Mouse (Mus musculus): ENCODE measurements around the gene Atf4. TPM values are rescaled to one million over a fixed set of nuclear protein-coding genes. Genes with fewer than 3 reads are reported as not detected.
A peak's percentile ranks its signal among the peaks of the same experiment; 100 is the strongest.

Gene Atf4
- polyA plus RNA-seq, 1 experiment from 2014 or later: 111 TPM

DNA sequence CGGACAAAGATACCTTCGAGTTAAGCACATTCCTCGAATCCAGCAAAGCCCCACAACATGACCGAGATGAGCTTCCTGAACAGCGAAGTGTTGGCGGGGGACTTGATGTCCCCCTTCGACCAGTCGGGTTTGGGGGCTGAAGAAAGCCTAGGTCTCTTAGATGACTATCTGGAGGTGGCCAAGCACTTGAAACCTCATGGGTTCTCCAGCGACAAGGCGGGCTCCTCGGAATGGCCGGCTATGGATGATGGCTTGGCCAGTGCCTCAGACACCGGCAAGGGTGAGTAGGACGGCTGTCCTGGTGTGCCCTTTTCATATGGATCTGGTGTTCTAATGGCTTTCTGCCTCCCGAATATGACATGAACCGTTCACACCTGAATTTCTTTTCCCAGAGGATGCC is 1.3 kb downstream of the Atf4 start:
- H3K4me3 ChIP-seq: peak overlapping the region; percentile 100
- peaks cover 55% of the 10 kb centered on the region for H3K4me1 ChIP-seq (replicated peaks)
- H3K27me3 ChIP-seq (ENCODE audit: insufficient read depth, poor library complexity, severe bottlenecking): no peaks in the 10 kb centered on the region
- peaks cover 68% of the 10 kb centered on the region for H3K36me3 ChIP-seq
- 14% methylated on average over 16 of the region's 16 CpGs for WGBS
- peak overlapping the region; percentile 100 for H3K27ac ChIP-seq
- no peaks in the 10 kb centered on the region for H3K9me3 ChIP-seq
- DNase-seq (ENCODE audit: low spot score): no peak

DNA sequence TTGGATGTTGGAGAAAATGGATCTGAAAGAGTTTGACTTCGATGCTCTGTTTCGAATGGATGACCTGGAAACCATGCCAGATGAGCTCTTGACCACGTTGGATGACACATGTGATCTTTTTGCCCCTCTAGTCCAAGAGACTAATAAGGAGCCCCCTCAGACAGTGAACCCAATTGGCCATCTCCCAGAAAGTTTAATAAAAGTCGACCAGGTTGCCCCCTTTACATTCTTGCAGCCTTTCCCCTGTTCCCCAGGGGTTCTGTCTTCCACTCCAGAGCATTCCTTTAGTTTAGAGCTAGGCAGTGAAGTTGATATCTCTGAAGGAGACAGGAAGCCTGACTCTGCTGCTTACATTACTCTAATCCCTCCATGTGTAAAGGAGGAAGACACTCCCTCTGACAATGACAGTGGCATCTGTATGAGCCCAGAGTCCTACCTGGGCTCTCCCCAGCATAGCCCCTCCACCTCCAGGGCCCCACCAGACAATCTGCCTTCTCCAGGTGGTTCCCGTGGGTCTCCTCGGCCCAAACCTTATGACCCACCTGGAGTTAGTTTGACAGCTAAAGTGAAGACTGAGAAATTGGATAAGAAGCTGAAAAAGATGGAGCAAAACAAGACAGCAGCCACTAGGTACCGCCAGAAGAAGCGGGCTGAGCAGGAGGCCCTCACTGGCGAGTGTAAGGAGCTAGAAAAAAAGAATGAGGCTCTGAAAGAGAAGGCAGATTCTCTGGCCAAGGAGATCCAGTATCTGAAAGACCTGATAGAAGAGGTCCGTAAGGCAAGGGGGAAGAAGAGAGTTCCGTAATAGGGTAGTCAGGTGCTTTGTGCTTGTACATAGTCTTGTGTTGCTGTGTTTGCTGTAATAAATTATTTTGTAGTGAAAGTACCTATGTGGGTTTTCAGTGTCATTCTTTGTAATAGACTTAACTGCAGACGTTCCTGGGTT is 1.9 kb downstream of the Atf4 start:
- Histone ChIP-seq H3K27me3 (ENCODE audit: insufficient read depth, poor library complexity, severe bottlenecking) (no peaks in the 10 kb centered on the region), H3K27ac (peak overlapping the region; percentile 100), H3K4me1 (replicated peaks) (peaks cover 55% of the 10 kb centered on the region), H3K4me3 (peak overlapping the region; percentile 100), H3K9me3 (no peaks in the 10 kb centered on the region), H3K36me3 (peaks cover 62% of the 10 kb centered on the region)
- no peak for DNase-seq (ENCODE audit: low spot score)
- WGBS: 69% methylated on average over 12 of the region's 12 CpGs

GRCm38 (mm10) chr15:80257602-80258239 is 2.7 kb downstream of the Atf4 start:
- H3K4me3 ChIP-seq: peak overlapping the region; percentile 16
- H3K4me1 ChIP-seq (replicated peaks): peaks cover 61% of the 10 kb centered on the region
- peaks cover 63% of the 10 kb centered on the region for H3K36me3 ChIP-seq
- 45% methylated on average over 4 of the region's 4 CpGs for WGBS
- peak overlapping the region; percentile 51 for H3K27ac ChIP-seq
- no peaks in the 10 kb centered on the region for H3K9me3 ChIP-seq
- no peaks in the 10 kb centered on the region for H3K27me3 ChIP-seq (ENCODE audit: insufficient read depth, poor library complexity, severe bottlenecking)
- no peak for DNase-seq (ENCODE audit: low spot score)

- 71% methylated on average over 11 of the region's 11 CpGs for WGBS
- Histone ChIP-seq H3K9me3 (no peaks in the 10 kb centered on the region), H3K27me3 (ENCODE audit: insufficient read depth, poor library complexity, severe bottlenecking) (no peaks in the 10 kb centered on the region), H3K4me3 (peak overlapping the region; percentile 16), H3K27ac (peak overlapping the region; percentile 51; the same call in 1 of the 2 replicates), H3K36me3 (peaks cover 61% of the 10 kb centered on the region), H3K4me1 (replicated peaks) (peaks cover 68% of the 10 kb centered on the region)
- peak; percentile 22 for DNase-seq (ENCODE audit: low spot score)
These were observed 3.5 kb downstream of the Atf4 start for GRCm38 (mm10) chr15:80258240-80259170.

DNA sequence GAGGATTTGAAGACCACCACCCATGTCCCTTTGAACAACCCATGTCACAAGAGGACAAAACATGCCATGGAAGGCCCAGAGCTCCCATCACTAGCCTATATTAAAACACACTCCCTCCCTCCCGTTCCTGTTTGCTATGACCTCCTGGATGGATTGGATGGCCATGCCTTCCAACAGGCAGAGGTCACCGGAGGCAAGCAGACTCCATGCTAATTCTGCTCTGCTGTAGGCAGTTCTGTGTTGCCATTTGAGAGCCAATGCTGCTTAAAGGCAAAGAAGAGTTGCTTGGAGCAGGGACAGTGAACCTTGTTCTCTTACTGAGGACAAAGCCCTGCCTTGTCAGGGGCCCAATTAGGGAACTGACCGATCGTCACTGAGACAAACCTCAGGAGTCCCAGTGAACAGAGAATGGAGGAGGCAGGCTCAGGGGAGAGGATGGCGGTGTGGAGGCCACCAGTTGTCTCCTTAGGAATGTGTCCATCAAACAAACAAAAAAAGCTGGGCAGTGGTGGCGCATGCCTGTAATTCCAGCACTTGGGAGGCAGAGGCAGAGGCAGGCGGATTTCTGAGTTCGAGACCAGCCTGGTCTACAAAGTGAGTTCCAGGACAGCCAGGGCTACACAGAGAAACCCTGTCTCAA is 4.5 kb downstream of the Atf4 start:
- no peak overlapping the region for H3K27ac ChIP-seq
- no peaks in the 10 kb centered on the region for H3K27me3 ChIP-seq (ENCODE audit: insufficient read depth, poor library complexity, severe bottlenecking)
- DNase-seq (ENCODE audit: low spot score): no peak
- 67% methylated on average over 8 of the region's 8 CpGs for WGBS
- no peak overlapping the region for H3K4me3 ChIP-seq
- H3K36me3 ChIP-seq: peaks cover 61% of the 10 kb centered on the region
- H3K4me1 ChIP-seq (replicated peaks): peaks cover 65% of the 10 kb centered on the region
- no peaks in the 10 kb centered on the region for H3K9me3 ChIP-seq

- no peak overlapping the region for H3K4me3 ChIP-seq
- 15% methylated on average over 3 of the region's 3 CpGs for WGBS
- no peaks in the 10 kb centered on the region for H3K27me3 ChIP-seq (ENCODE audit: insufficient read depth, poor library complexity, severe bottlenecking)
- DNase-seq (ENCODE audit: low spot score): peak; percentile 87
- peaks cover 64% of the 10 kb centered on the region for H3K4me1 ChIP-seq (replicated peaks)
- no peak overlapping the region for H3K27ac ChIP-seq
- H3K9me3 ChIP-seq: no peaks in the 10 kb centered on the region
- H3K36me3 ChIP-seq: peaks cover 61% of the 10 kb centered on the region
These were observed 5.7 kb downstream of the Atf4 start for GRCm38 (mm10) chr15:80260677-80261076.

- Histone ChIP-seq H3K27me3 (ENCODE audit: insufficient read depth, poor library complexity, severe bottlenecking) (no peaks in the 10 kb centered on the region), H3K9me3 (no peaks in the 10 kb centered on the region), H3K36me3 (peaks cover 58% of the 10 kb centered on the region), H3K27ac (no peak overlapping the region), H3K4me3 (no peak overlapping the region), H3K4me1 (replicated peaks) (peaks cover 64% of the 10 kb centered on the region)
- DNase-seq (ENCODE audit: low spot score): no peak
- 86% methylated on average over 7 of the region's 7 CpGs for WGBS
These were observed 6.1 kb downstream of the Atf4 start for GRCm38 (mm10) chr15:80261100-80261499.

DNA sequence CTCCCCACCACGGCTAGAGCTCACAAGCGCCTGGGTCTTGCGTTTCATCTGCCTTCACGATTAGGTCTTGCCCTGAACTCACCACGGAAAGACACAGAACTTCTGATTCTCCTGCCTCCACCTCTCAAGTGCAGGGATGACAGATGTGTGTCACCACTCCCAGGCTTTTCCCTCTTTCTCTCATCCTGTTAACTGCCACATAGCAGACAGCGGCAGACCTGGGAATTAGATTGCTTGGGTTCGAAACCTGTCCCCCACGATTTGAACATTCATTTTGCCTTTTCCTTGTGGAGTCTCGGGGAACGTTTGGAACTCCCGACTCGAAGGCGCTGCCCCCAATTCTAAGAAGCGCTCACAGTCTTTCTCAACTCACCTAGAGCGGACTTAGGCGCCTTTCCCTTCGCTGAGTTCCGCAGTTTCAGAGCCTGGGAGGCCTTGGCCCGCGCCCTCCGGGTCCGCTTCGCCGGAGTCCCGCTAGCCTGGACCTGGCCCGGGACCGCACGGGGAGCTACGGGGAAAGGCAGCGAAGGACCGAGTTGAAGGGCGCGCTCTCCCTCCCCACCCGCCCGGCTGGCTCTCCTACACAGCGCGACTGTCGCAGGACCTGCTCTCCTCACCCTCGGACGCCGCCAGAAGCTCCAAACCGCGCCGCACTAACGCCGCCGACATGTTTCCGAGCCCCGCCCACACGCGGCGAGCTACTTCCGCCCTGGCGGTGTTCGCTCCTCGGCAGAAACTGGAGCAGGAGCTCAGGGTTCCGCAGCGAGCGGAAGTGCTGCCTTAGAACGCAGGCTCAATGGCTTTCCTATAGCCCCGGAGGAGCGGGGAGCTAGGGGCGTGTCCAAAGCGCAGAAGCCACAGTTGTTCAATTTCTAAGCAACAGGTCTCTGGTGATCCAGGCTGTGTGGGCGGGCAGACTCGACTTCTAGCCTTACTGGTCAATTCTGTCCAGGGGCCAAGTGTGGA is 8.9 kb downstream of the Atf4 start, which contains the start of gene Rps19bp1:
Rps19bp1 (minus strand) TSS at position 706 of the 966 bp plus-strand sequence.
- H3K4me3 ChIP-seq: peak within 1 kb of the TSS; percentile 81
- 2% methylated on average over 66 of the region's 66 CpGs for WGBS
- peaks cover 30% of the 10 kb centered on the region for H3K36me3 ChIP-seq
- peaks cover 37% of the 10 kb centered on the region for H3K4me1 ChIP-seq (replicated peaks)
- no peaks in the 10 kb centered on the region for H3K9me3 ChIP-seq
- no peaks in the 10 kb centered on the region for H3K27me3 ChIP-seq (ENCODE audit: insufficient read depth, poor library complexity, severe bottlenecking)
- peak within 1 kb of the TSS; percentile 85 for H3K27ac ChIP-seq
- DNase-seq (ENCODE audit: low spot score): peak; percentile 95

DNA sequence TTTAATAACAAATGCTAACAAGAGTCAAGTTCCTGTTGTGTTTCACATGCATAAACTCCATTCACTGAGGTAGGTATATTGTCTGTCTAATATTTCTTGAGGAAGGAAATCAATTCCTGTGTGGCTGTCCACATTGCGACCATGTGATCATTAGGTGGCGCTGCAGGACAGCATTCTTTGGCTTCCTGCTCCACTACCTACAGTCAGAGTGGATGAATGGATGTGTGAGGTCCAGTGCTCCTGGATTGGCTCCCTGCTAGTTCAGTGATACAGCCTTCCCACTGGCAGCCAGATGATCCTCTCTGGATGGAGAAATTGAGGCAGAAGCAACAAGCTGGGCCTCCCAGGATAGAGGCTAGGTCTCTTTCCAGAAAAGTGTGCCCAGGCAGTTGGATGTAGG is 11.3 kb downstream of the Atf4 start:
- Histone ChIP-seq H3K27ac (no peak overlapping the region), H3K36me3 (peaks cover 7% of the 10 kb centered on the region; the same call in 1 of the 2 replicates), H3K4me3 (no peak overlapping the region), H3K27me3 (ENCODE audit: insufficient read depth, poor library complexity, severe bottlenecking) (no peaks in the 10 kb centered on the region), H3K9me3 (peaks cover 15% of the 10 kb centered on the region; the same call in 1 of the 2 replicates), H3K4me1 (replicated peaks) (peaks cover 23% of the 10 kb centered on the region)
- 0% methylated on average over 2 of the region's 2 CpGs for WGBS
- peak; percentile 76 for DNase-seq (ENCODE audit: low spot score)

DNA sequence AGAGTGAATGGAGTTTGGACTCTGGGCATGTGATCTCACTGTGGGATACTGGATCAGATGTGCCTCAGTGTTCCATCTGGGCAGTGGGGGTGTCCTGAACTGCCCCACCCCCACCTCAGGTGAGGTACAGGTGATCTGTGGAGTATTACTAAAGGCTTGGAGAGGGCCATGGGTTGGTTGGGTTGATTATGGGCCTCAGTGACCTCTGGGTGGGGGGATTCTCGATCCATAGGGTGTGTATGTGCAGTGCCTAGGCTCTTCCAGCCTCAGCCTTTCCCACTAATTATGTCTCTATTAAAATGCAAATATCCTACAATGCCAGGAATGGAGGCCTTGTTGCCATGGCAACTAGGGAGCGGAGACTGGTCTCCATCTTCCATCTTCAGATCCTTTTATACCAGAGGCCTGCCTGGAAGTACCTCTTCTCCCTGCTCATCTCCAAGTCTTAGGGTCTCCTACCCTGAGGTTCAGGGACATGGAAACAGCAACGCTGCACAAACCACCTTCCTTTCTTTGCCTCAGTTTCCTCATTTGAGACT is 16.9 kb downstream of the Atf4 start:
- no peaks in the 10 kb centered on the region for H3K36me3 ChIP-seq
- 0 out of 2 replicates have a peak, but pooled peaks cover 5% of the 10 kb centered on the region for H3K27me3 ChIP-seq (ENCODE audit: insufficient read depth, poor library complexity, severe bottlenecking)
- H3K9me3 ChIP-seq: peaks cover 15% of the 10 kb centered on the region; the same call in 1 of the 2 replicates
- H3K27ac ChIP-seq: no peak overlapping the region
- 66% methylated on average over 3 of the region's 3 CpGs for WGBS
- 0 out of 2 replicates have a peak, but pooled peaks cover 6% of the 10 kb centered on the region for H3K4me1 ChIP-seq (replicated peaks)
- DNase-seq (ENCODE audit: low spot score): no peak
- H3K4me3 ChIP-seq: no peak overlapping the region

GRCm38 (mm10) chr15:80277107-80277506 is 22.1 kb downstream of the Atf4 start:
- 44% methylated on average over 9 of the region's 9 CpGs for WGBS

More at GRCm38 (mm10) chr15:80277107-80277506, 22.1 kb downstream of the Atf4 start:
- Histone ChIP-seq H3K27ac (no peak overlapping the region), H3K9me3 (no peaks in the 10 kb centered on the region), H3K4me1 (replicated peaks) (peaks cover 9% of the 10 kb centered on the region), H3K4me3 (no peak overlapping the region), H3K27me3 (ENCODE audit: insufficient read depth, poor library complexity, severe bottlenecking) (peaks cover 27% of the 10 kb centered on the region), H3K36me3 (no peaks in the 10 kb centered on the region)
- DNase-seq (ENCODE audit: low spot score): no peak

All from hindbrain, embryonic 10.5 days (tissue).